ENCODE assay signal across 8 mouse cellular contexts in the genomic region with DNA sequence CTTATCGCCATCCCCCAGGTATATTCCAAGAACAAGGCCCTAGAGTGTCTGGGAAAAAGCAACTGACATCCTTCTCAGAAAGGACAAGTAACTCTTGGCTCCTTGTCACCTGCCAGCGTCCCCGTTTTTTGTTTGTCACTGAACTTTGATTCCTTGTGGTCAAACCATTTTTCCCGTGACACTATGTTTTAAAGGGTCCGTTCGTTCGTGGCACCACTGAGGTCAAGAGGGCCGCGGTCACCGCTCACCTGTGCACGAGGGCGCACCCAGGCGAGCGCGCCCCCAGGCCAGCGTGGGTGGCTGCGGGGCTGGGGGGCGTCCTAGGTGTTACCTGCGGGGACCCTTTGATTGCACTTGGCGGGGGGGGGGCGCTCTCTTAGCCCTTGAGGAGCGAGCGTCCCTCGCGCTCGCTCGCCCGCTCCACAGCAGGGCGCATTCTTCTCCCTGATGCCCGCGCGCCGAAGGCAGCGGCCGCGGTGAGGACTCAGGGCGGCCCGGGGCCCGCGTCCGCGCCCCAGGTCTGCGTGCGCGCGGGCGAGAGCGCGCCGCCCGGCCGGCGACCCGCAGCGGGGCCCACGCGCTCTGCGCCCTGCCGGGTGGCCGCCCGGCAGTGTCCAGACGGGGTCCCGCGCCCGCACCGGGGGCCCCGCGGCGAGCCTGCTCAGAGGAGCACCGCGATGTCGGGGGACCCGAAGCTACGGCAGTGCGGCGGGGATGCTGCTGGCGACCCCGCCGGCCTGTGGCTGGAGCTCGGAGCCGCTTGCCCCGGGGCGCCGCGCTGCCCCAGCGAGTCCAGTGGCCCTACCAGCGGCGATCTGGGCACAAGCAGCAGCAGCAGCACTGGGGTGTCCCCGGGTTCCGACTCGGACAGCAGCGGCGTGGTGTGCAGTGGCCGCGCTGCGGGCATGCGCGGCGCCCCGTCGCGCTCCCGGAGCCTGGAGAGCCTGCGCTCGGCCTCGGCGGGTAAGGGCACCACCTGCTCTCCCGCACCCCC.
A peak's percentile ranks its signal among the peaks of the same experiment; 100 is the strongest.
DNase-seq lines count a peak whose midpoint lies in the region; ATAC-seq and TF ChIP-seq lines count a peak whose summit lies in the region.

No protein-coding gene starts in this region.

- peak overlapping the region; percentile 70 for H3K9ac ChIP-seq in heart, embryonic 16.5 days (ENCODE audit: low read length)
- no peak overlapping the region for H3K9ac ChIP-seq in liver, embryonic 13.5 days

- no peak overlapping the region for H3K27ac ChIP-seq in heart, embryonic 16.5 days (ENCODE audit: low read length)
- no peak overlapping the region for H3K27ac ChIP-seq in liver, embryonic 13.5 days
- no peak overlapping the region for H3K27ac ChIP-seq in small intestine, adult 2 months (ENCODE audit: insufficient read depth, low read depth, low read length)

- H3K4me2 ChIP-seq in heart, embryonic 16.5 days (ENCODE audit: low read depth, low read length) = peak overlapping the region; percentile 96
- H3K4me2 ChIP-seq in liver, embryonic 13.5 days = peak overlapping the region; percentile 61

- no peak for TF ChIP-seq CTCF in small intestine, adult 2 months (IDR thresholded peaks at IDR 0.05; ENCODE audit: extremely low read depth, insufficient read length, insufficient replicate concordance, low read depth, low read length)

- no peaks in the 10 kb centered on the region for H3K36me3 ChIP-seq in heart, embryonic 16.5 days (ENCODE audit: control insufficient read depth, insufficient read depth)
- H3K36me3 ChIP-seq in liver, embryonic 13.5 days = no peaks in the 10 kb centered on the region
- no peaks in the 10 kb centered on the region for H3K36me3 ChIP-seq in small intestine, adult 2 months (ENCODE audit: control insufficient read depth, insufficient read depth, low read length)

- peaks cover 40% of the 10 kb centered on the region for H3K27me3 ChIP-seq in heart, embryonic 16.5 days (ENCODE audit: control insufficient read depth, insufficient read depth, low read length)
- peaks cover 60% of the 10 kb centered on the region for H3K27me3 ChIP-seq in liver, embryonic 13.5 days
- H3K27me3 ChIP-seq in small intestine, adult 2 months (ENCODE audit: control insufficient read depth, insufficient read depth, low read length) = peaks cover 32% of the 10 kb centered on the region

- H3K4me1 ChIP-seq in heart, embryonic 16.5 days (ENCODE audit: control insufficient read depth, insufficient read depth, low read length) = peaks cover 8% of the 10 kb centered on the region
- no peaks in the 10 kb centered on the region for H3K4me1 ChIP-seq in liver, embryonic 13.5 days (replicated peaks)
- H3K4me1 ChIP-seq in small intestine, adult 2 months (ENCODE audit: control insufficient read depth, insufficient read depth, insufficient read length, low read length) = no peaks in the 10 kb centered on the region

- H3K4me3 ChIP-seq in heart, embryonic 16.5 days (ENCODE audit: low read length) = peak overlapping the region; percentile 65
- peak overlapping the region; percentile 41 for H3K4me3 ChIP-seq in liver, embryonic 13.5 days (replicated peaks)
- H3K4me3 ChIP-seq in small intestine, adult 2 months (ENCODE audit: low read depth, low read length) = peak overlapping the region; percentile 47

- WGBS in heart, embryonic 16.5 days = under 1% methylated on average over 96 of the region's 108 CpGs
- 2% methylated on average over 96 of the region's 108 CpGs for WGBS in liver, embryonic 13.5 days (ENCODE audit: insufficient replicate concordance)
- WGBS in small intestine, adult 2 months = 2% methylated on average over 108 of the region's 108 CpGs

- peak; percentile 13 to 65 for DNase-seq in adrenal gland, adult (ENCODE audit: inconsistent age in 2 of 2, low spot score in 1 of 2)
- no peak for DNase-seq in adrenal gland, adult 8-10 months
- DNase-seq in right cerebral cortex, adult 18-20 months = peak; percentile 30
- DNase-seq in right cerebral cortex, postnatal 36 days (ENCODE audit: low spot score in 2 of 2) = no peak
- DNase-seq in liver, embryonic 13.5 days = no peak
- no peak for DNase-seq in gastrocnemius, adult 18-20 months (ENCODE audit: low spot score)

- H3K9me3 ChIP-seq in heart, embryonic 16.5 days (replicated peaks; ENCODE audit: control insufficient read depth, low read length) = no peaks in the 10 kb centered on the region
- H3K9me3 ChIP-seq in liver, embryonic 13.5 days (replicated peaks) = no peaks in the 10 kb centered on the region

- no peak for TF ChIP-seq POLR2A in small intestine, adult 2 months (IDR thresholded peaks at IDR 0.05; ENCODE audit: low read depth, low read length)

- peak; percentile 33; the same call in 1 of the 2 replicates for ATAC-seq in heart, embryonic 16.5 days (replicated peaks; ENCODE audit: extremely low read depth, insufficient read depth, low FRiP score)
- ATAC-seq in liver, embryonic 13.5 days (ENCODE audit: low read depth) = no peak

Comparison
In these comparisons a context has a peak if more than half of its experiments do, and no peak if none do; other contexts are left out.
1. DNase-seq: peak in adrenal gland, adult (2 of 2) and right cerebral cortex, adult 18-20 months (single experiment); none in adrenal gland, adult 8-10 months (single experiment), right cerebral cortex, postnatal 36 days (0 of 2), liver, embryonic 13.5 days (single experiment) and gastrocnemius, adult 18-20 months (single experiment).
2. Peak in every context shown above with its lines, with median percentiles within 50 percentile points of each other: H3K4me3 ChIP-seq.